Mouse (Mus musculus): ENCODE measurements around the gene Cers2.
"Not testable (repeated sequence)": the region's sequence is repeated elsewhere in the genome, so short reads cannot be mapped to it uniquely, and the experiment has no call there.

The Cers2 gene

GRCm38 (mm10) chr3:95318548-95318947 lies 4.0 kb downstream of the Cers2 start:
- peak; percentile 59 for DNase-seq (ENCODE audit: low read depth, low spot score)

GRCm38 (mm10) chr3:95319110-95319509 lies 4.5 kb downstream of the Cers2 start:
- DNase-seq (ENCODE audit: low read depth, low spot score), result no peak

- no peak for DNase-seq (ENCODE audit: low read depth, low spot score)
Observed at GRCm38 (mm10) chr3:95319701-95320625, 5.4 kb downstream of the Cers2 start.

- no peak for DNase-seq (ENCODE audit: low read depth, low spot score)
Observed at GRCm38 (mm10) chr3:95323429-95323828, 8.8 kb downstream of the Cers2 start.

GRCm38 (mm10) chr3:95324454-95325144 lies 10.0 kb downstream of the Cers2 start:
- DNase-seq (ENCODE audit: low read depth, low spot score), result peak; percentile 40

- DNase-seq (ENCODE audit: low read depth, low spot score), result no peak
Observed at GRCm38 (mm10) chr3:95328803-95329404, 14.3 kb downstream of the Cers2 start.

GRCm38 (mm10) chr3:95331528-95331927 lies 16.9 kb downstream of the Cers2 start:
- no peak for DNase-seq (ENCODE audit: low read depth, low spot score)

- no peak for DNase-seq (ENCODE audit: low read depth, low spot score)
Observed at GRCm38 (mm10) chr3:95337345-95337744, 22.8 kb downstream of the Cers2 start.

- no peak for DNase-seq (ENCODE audit: low read depth, low spot score)
Observed at GRCm38 (mm10) chr3:95338251-95338650, 23.7 kb downstream of the Cers2 start.

- DNase-seq (ENCODE audit: low read depth, low spot score), result not testable (repeated sequence)
Observed at GRCm38 (mm10) chr3:95343356-95344000, 28.9 kb downstream of the Cers2 start.

- no peak for DNase-seq (ENCODE audit: low read depth, low spot score)
Observed at GRCm38 (mm10) chr3:95346454-95346853, 31.9 kb downstream of the Cers2 start.

- DNase-seq (ENCODE audit: low read depth, low spot score), result not testable (repeated sequence)
Observed at GRCm38 (mm10) chr3:95348343-95348742, 33.8 kb downstream of the Cers2 start.

- DNase-seq (ENCODE audit: low read depth, low spot score), result peak; percentile 45
Observed at GRCm38 (mm10) chr3:95349491-95349890, 34.9 kb downstream of the Cers2 start.

- not testable (repeated sequence) for DNase-seq (ENCODE audit: low read depth, low spot score)
Observed at GRCm38 (mm10) chr3:95355911-95356544, 41.4 kb downstream of the Cers2 start.

GRCm38 (mm10) chr3:95356701-95357449 lies 42.3 kb downstream of the Cers2 start, which contains the start of gene Setdb1:
Gene Setdb1 (minus strand): TSS chr3:95357202.
- DNase-seq (ENCODE audit: low read depth, low spot score), result peak; percentile 96

GRCm38 (mm10) chr3:95357746-95358145 lies 43.2 kb downstream of the Cers2 start:
- peak; percentile 18 for DNase-seq (ENCODE audit: low read depth, low spot score)

- peak; percentile 94 for DNase-seq (ENCODE audit: low read depth, low spot score)
Observed at GRCm38 (mm10) chr3:95360276-95360675, 45.7 kb downstream of the Cers2 start.

GRCm38 (mm10) chr3:95370101-95370500 lies 55.5 kb downstream of the Cers2 start:
- DNase-seq (ENCODE audit: low read depth, low spot score), result no peak
